Mouse (Mus musculus): ENCODE measurements around the gene Alg14. TPM values are rescaled to one million over a fixed set of nuclear protein-coding genes. Genes with fewer than 3 reads are reported as not detected.
A peak's percentile ranks its signal among the peaks of the same experiment; 100 is the strongest.

The Alg14 gene
- polyA plus RNA-seq, 1 experiment from 2014 or later = 37.0 TPM

GRCm38 (mm10) chr3:121340321-121340761, 48.8 kb downstream of the Alg14 start:
- Histone ChIP-seq H3K4me1 (peaks cover 54% of the 10 kb centered on the region), H3K4me2 (no peak overlapping the region), H3K27ac (peak overlapping the region; percentile 73; the same call in 1 of the 2 replicates), H3K4me3 (no peak overlapping the region), H3K27me3 (no peaks in the 10 kb centered on the region), H3K9ac (no peak overlapping the region), H3K9me3 (no peaks in the 10 kb centered on the region), H3K36me3 (no peaks in the 10 kb centered on the region)
- WGBS = 51% methylated on average over 7 of the region's 7 CpGs
- no peak for ATAC-seq (ENCODE audit: insufficient number of reproducible peaks, insufficient read depth, low FRiP score, low TSS enrichment, low read depth)

- Histone ChIP-seq H3K9me3 (no peaks in the 10 kb centered on the region), H3K9ac (no peak overlapping the region), H3K27me3 (no peaks in the 10 kb centered on the region), H3K36me3 (no peaks in the 10 kb centered on the region), H3K27ac (peak overlapping the region; percentile 86; the same call in 1 of the 2 replicates), H3K4me2 (no peak overlapping the region), H3K4me3 (no peak overlapping the region), H3K4me1 (peaks cover 70% of the 10 kb centered on the region)
- 84% methylated on average over 7 of the region's 7 CpGs for WGBS
- ATAC-seq (ENCODE audit: insufficient number of reproducible peaks, insufficient read depth, low FRiP score, low TSS enrichment, low read depth) = no peak
These were observed 51.7 kb downstream of the Alg14 start for GRCm38 (mm10) chr3:121343224-121343623.

- Histone ChIP-seq H3K9me3 (no peaks in the 10 kb centered on the region), H3K4me1 (peaks cover 79% of the 10 kb centered on the region), H3K27me3 (no peaks in the 10 kb centered on the region), H3K36me3 (no peaks in the 10 kb centered on the region), H3K4me2 (no peak overlapping the region), H3K4me3 (no peak overlapping the region), H3K27ac (peak overlapping the region; percentile 86), H3K9ac (no peak overlapping the region)
- ATAC-seq (ENCODE audit: insufficient number of reproducible peaks, insufficient read depth, low FRiP score, low TSS enrichment, low read depth) = peak; percentile 59
- 10% methylated on average over 8 of the region's 8 CpGs for WGBS
These were observed 52.7 kb downstream of the Alg14 start for GRCm38 (mm10) chr3:121344056-121344945.

- Histone ChIP-seq H3K27me3 (no peaks in the 10 kb centered on the region), H3K27ac (peak overlapping the region; percentile 86), H3K9me3 (no peaks in the 10 kb centered on the region), H3K36me3 (no peaks in the 10 kb centered on the region), H3K9ac (no peak overlapping the region), H3K4me2 (no peak overlapping the region), H3K4me1 (peaks cover 87% of the 10 kb centered on the region), H3K4me3 (no peak overlapping the region)
- no peak for ATAC-seq (ENCODE audit: insufficient number of reproducible peaks, insufficient read depth, low FRiP score, low TSS enrichment, low read depth)
- WGBS = 35% methylated on average over 11 of the region's 11 CpGs
These were observed 53.5 kb downstream of the Alg14 start for GRCm38 (mm10) chr3:121344951-121345642.

GRCm38 (mm10) chr3:121345643-121346000, 54.0 kb downstream of the Alg14 start:
- peak overlapping the region; percentile 86; the same call in 1 of the 2 replicates for H3K27ac ChIP-seq
- ATAC-seq (ENCODE audit: insufficient number of reproducible peaks, insufficient read depth, low FRiP score, low TSS enrichment, low read depth) = no peak
- H3K36me3 ChIP-seq = no peaks in the 10 kb centered on the region
- no peak overlapping the region for H3K9ac ChIP-seq
- no peaks in the 10 kb centered on the region for H3K27me3 ChIP-seq
- no peak overlapping the region for H3K4me3 ChIP-seq
- H3K4me2 ChIP-seq = no peak overlapping the region
- WGBS = 46% methylated on average over 6 of the region's 6 CpGs
- H3K9me3 ChIP-seq = no peaks in the 10 kb centered on the region
- peaks cover 87% of the 10 kb centered on the region for H3K4me1 ChIP-seq

- Histone ChIP-seq H3K4me2 (no peak overlapping the region), H3K27me3 (no peaks in the 10 kb centered on the region), H3K36me3 (no peaks in the 10 kb centered on the region), H3K4me3 (no peak overlapping the region), H3K27ac (no peak overlapping the region), H3K9me3 (no peaks in the 10 kb centered on the region), H3K4me1 (peaks cover 83% of the 10 kb centered on the region), H3K9ac (no peak overlapping the region)
- ATAC-seq (ENCODE audit: insufficient number of reproducible peaks, insufficient read depth, low FRiP score, low TSS enrichment, low read depth) = no peak
- 83% methylated on average over 12 of the region's 12 CpGs for WGBS
These were observed 55.1 kb downstream of the Alg14 start for GRCm38 (mm10) chr3:121346507-121347267.

- ATAC-seq (ENCODE audit: insufficient number of reproducible peaks, insufficient read depth, low FRiP score, low TSS enrichment, low read depth) = no peak
- Histone ChIP-seq H3K27ac (peak overlapping the region; percentile 69; the same call in 1 of the 2 replicates), H3K4me3 (no peak overlapping the region), H3K9ac (no peak overlapping the region), H3K9me3 (no peaks in the 10 kb centered on the region), H3K4me2 (no peak overlapping the region), H3K36me3 (no peaks in the 10 kb centered on the region), H3K27me3 (no peaks in the 10 kb centered on the region), H3K4me1 (peaks cover 64% of the 10 kb centered on the region)
- 83% methylated on average over 6 of the region's 6 CpGs for WGBS
These were observed 57.2 kb downstream of the Alg14 start for GRCm38 (mm10) chr3:121348792-121349191.

GRCm38 (mm10) chr3:121349334-121350169, 58.0 kb downstream of the Alg14 start:
- H3K27me3 ChIP-seq = no peaks in the 10 kb centered on the region
- no peak overlapping the region for H3K4me3 ChIP-seq
- peak overlapping the region; percentile 27 for H3K4me2 ChIP-seq
- H3K4me1 ChIP-seq = peaks cover 56% of the 10 kb centered on the region
- peak overlapping the region; percentile 44; the same call in 1 of the 2 replicates for H3K9ac ChIP-seq
- WGBS = 50% methylated on average over 33 of the region's 33 CpGs
- H3K27ac ChIP-seq = peak overlapping the region; percentile 60
- H3K36me3 ChIP-seq = no peaks in the 10 kb centered on the region
- H3K9me3 ChIP-seq = no peaks in the 10 kb centered on the region
- ATAC-seq (ENCODE audit: insufficient number of reproducible peaks, insufficient read depth, low FRiP score, low TSS enrichment, low read depth) = 0 out of 2 replicates have a peak, but pooled peaks have one; percentile 59

GRCm38 (mm10) chr3:121351257-121351656, 59.7 kb downstream of the Alg14 start:
- Histone ChIP-seq H3K9ac (no peak overlapping the region), H3K4me3 (no peak overlapping the region), H3K27ac (no peak overlapping the region), H3K36me3 (no peaks in the 10 kb centered on the region; the same call in 1 of the 2 replicates), H3K4me2 (no peak overlapping the region), H3K9me3 (no peaks in the 10 kb centered on the region), H3K27me3 (no peaks in the 10 kb centered on the region), H3K4me1 (peaks cover 42% of the 10 kb centered on the region)
- ATAC-seq (ENCODE audit: insufficient number of reproducible peaks, insufficient read depth, low FRiP score, low TSS enrichment, low read depth) = no peak
- WGBS = 92% methylated on average over 6 of the region's 6 CpGs

GRCm38 (mm10) chr3:121354281-121354680, 62.7 kb downstream of the Alg14 start:
- Histone ChIP-seq H3K27ac (no peak overlapping the region), H3K9ac (no peak overlapping the region), H3K27me3 (no peaks in the 10 kb centered on the region), H3K4me2 (no peak overlapping the region), H3K4me3 (no peak overlapping the region), H3K36me3 (no peaks in the 10 kb centered on the region; the same call in 1 of the 2 replicates), H3K9me3 (no peaks in the 10 kb centered on the region), H3K4me1 (peaks cover 23% of the 10 kb centered on the region)
- no peak for ATAC-seq (ENCODE audit: insufficient number of reproducible peaks, insufficient read depth, low FRiP score, low TSS enrichment, low read depth)
- WGBS = 82% methylated on average over 9 of the region's 9 CpGs
